Comparison of ENCODE assay signal across 21 mouse cellular contexts in the genomic region with DNA sequence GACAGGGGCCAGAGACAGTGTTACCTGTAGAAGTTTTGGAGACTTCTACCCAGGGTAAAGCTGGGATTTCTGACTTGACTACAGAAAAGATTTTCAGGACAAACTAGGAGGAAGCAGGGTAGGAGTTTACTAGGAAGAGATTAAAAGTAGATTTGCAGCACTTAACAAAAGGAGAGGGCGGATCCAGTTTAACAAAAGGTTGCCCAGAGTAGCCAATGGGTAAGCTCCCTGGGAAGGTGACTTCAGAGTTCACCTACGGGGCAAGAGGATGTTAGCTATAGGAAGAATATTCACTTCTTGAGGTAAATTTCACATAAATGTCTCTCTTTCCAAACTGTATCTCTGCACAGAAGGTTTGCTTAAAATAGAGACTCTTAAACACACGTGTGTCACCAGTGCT.
DNase-seq lines count a peak whose midpoint lies in the region; ATAC-seq and TF ChIP-seq lines count a peak whose summit lies in the region.
"Had no signal": no experiment of that assay in that cellular context is flagged by ENCODE, and none has a peak within 500 bp of the region (broad histone marks: within the 10 kb centered on the region; RNA-seq: fewer than 3 reads in every experiment).

No protein-coding gene starts in this region.

- H3K36me3 ChIP-seq in embryonic facial prominence, embryonic 14.5 days (ENCODE audit: control insufficient read depth, insufficient read depth, low read length) = no peaks in the 10 kb centered on the region
- no peaks in the 10 kb centered on the region for H3K36me3 ChIP-seq in embryonic facial prominence, embryonic 10.5 days (replicated peaks)
- H3K36me3 ChIP-seq in ES-E14 (ENCODE audit: control insufficient read depth, insufficient read depth, low read length, poor library complexity, severe bottlenecking) = no peaks in the 10 kb centered on the region
- no peaks in the 10 kb centered on the region for H3K36me3 ChIP-seq in neural tube, embryonic 15.5 days
- H3K36me3 ChIP-seq: embryonic facial prominence, embryonic 13.5 days; forebrain, embryonic 15.5 days had no signal

- 69% methylated on average over 3 of the region's 3 CpGs for WGBS in embryonic facial prominence, embryonic 14.5 days
- WGBS in embryonic facial prominence, embryonic 10.5 days = 67% methylated on average over 3 of the region's 3 CpGs
- WGBS in neural tube, embryonic 15.5 days = 61% methylated on average over 3 of the region's 3 CpGs

- no peak overlapping the region for H3K4me3 ChIP-seq in embryonic facial prominence, embryonic 14.5 days (ENCODE audit: low read depth, low read length)
- no peak overlapping the region for H3K4me3 ChIP-seq in embryonic facial prominence, embryonic 10.5 days
- H3K4me3 ChIP-seq in ES-E14 (ENCODE audit: insufficient read depth in 1 of 2, low read depth in 1 of 2, low read length in 2 of 2, poor library complexity in 1 of 2, severe bottlenecking in 1 of 2) = no peak overlapping the region
- no peak overlapping the region for H3K4me3 ChIP-seq in neural tube, embryonic 15.5 days (replicated peaks)
- H3K4me3 ChIP-seq: embryonic facial prominence, embryonic 13.5 days; forebrain, embryonic 13.5 days; forebrain, embryonic 15.5 days had no signal

- H3K9me3 ChIP-seq in embryonic facial prominence, embryonic 14.5 days (ENCODE audit: control insufficient read depth, low read length) = no peaks in the 10 kb centered on the region
- H3K9me3 ChIP-seq in embryonic facial prominence, embryonic 10.5 days = peaks cover 4% of the 10 kb centered on the region; the same call in 1 of the 2 replicates
- H3K9me3 ChIP-seq in ES-E14 (ENCODE audit: control insufficient read depth, insufficient read depth, low read depth, low read length) = no peaks in the 10 kb centered on the region
- H3K9me3 ChIP-seq in neural tube, embryonic 15.5 days (replicated peaks) = no peaks in the 10 kb centered on the region
- H3K9me3 ChIP-seq: embryonic facial prominence, embryonic 13.5 days; forebrain, embryonic 15.5 days had no signal

- ATAC-seq in embryonic facial prominence, embryonic 14.5 days (ENCODE audit: low read depth) = peak; percentile 65; the same call in 1 of the 2 replicates
- no peak for ATAC-seq in neural tube, embryonic 15.5 days (ENCODE audit: low FRiP score)
- ATAC-seq: activated CD4-positive, CD25-positive, alpha-beta regulatory T cell, adult 4 months; CD4-positive, CD25-positive, alpha-beta regulatory T cell, adult 4 months; forebrain, embryonic 13.5 days; forebrain, embryonic 15.5 days; forebrain, postnatal 0 days had no signal

- in situ Hi-C loops in ES-E14 (cut with MboI; ENCODE audit: low sequenced_read_pairs in 2 of 2, unreplicated experiment in 2 of 2) = no loop called here

- H3K4me1 ChIP-seq in embryonic facial prominence, embryonic 14.5 days (ENCODE audit: control insufficient read depth, insufficient read depth, low read length) = no peaks in the 10 kb centered on the region
- H3K4me1 ChIP-seq in embryonic facial prominence, embryonic 10.5 days = 0 out of 2 replicates have a peak, but pooled peaks cover 11% of the 10 kb centered on the region
- peaks cover 0 to 17% of the 10 kb centered on the region in 2 experiments; a peak in 2 of 4 replicates for H3K4me1 ChIP-seq in ES-E14 (ENCODE audit: control insufficient read depth in 2 of 2, insufficient read depth in 2 of 2, low read length in 2 of 2, poor library complexity in 1 of 2)
- peaks cover 14% of the 10 kb centered on the region for H3K4me1 ChIP-seq in neural tube, embryonic 15.5 days
- H3K4me1 ChIP-seq: forebrain, embryonic 15.5 days had no signal

- no peak overlapping the region for H3K4me2 ChIP-seq in embryonic facial prominence, embryonic 14.5 days (ENCODE audit: low read depth, low read length)
- H3K4me2 ChIP-seq in neural tube, embryonic 15.5 days = no peak overlapping the region
- H3K4me2 ChIP-seq: embryonic facial prominence, embryonic 13.5 days; forebrain, embryonic 13.5 days; forebrain, embryonic 15.5 days had no signal

- DNase-seq in embryonic facial prominence, embryonic 14.5 days (ENCODE audit: low spot score) = no peak
- DNase-seq in embryonic facial prominence, embryonic 10.5 days (ENCODE audit: low spot score) = no peak
- DNase-seq in ES-E14 (ENCODE audit: low read depth, low spot score) = no peak
- DNase-seq in left cerebral cortex, postnatal 14 days (ENCODE audit: low spot score in 2 of 2) = no peak
- DNase-seq: adrenal gland, adult 8-10 months; adrenal gland, postnatal 14 days; adrenal gland, postnatal 36 days; B cell, adult 2 months; cerebellum, adult 11-12 months; cerebellum, adult 2 months; cerebellum, adult 9-10 months; cerebellum, postnatal 10 days; cerebellum, postnatal 25 days; forebrain, postnatal 0 days had no signal

- intact Hi-C loops in left cerebral cortex, postnatal 14 days (cut with DNase I) = loop anchor here (10.0 kb wide), 1 partner anchor 338 kb away; no protein-coding TSS in a partner anchor

- no peaks in the 10 kb centered on the region for H3K27me3 ChIP-seq in embryonic facial prominence, embryonic 14.5 days (replicated peaks; ENCODE audit: control insufficient read depth, insufficient read depth, low read length)
- no peaks in the 10 kb centered on the region for H3K27me3 ChIP-seq in embryonic facial prominence, embryonic 10.5 days (replicated peaks; ENCODE audit: low read depth, poor library complexity, severe bottlenecking)
- 0 out of 2 replicates have a peak, but pooled peaks cover 2% of the 10 kb centered on the region for H3K27me3 ChIP-seq in neural tube, embryonic 15.5 days (replicated peaks)
- H3K27me3 ChIP-seq: CH12.LX; forebrain, embryonic 13.5 days; forebrain, embryonic 15.5 days had no signal

- no peak overlapping the region for H3K27ac ChIP-seq in embryonic facial prominence, embryonic 14.5 days (replicated peaks; ENCODE audit: low read depth, low read length)
- H3K27ac ChIP-seq in embryonic facial prominence, embryonic 10.5 days (replicated peaks) = no peak overlapping the region
- H3K27ac ChIP-seq in ES-E14 (ENCODE audit: insufficient read depth, low read depth, low read length, poor library complexity, severe bottlenecking) = peak overlapping the region; percentile 42; the same call in 1 of the 2 replicates
- no peak overlapping the region for H3K27ac ChIP-seq in neural tube, embryonic 15.5 days (replicated peaks)
- H3K27ac ChIP-seq: embryonic facial prominence, embryonic 13.5 days; forebrain, embryonic 13.5 days; forebrain, embryonic 15.5 days had no signal

- H3K9ac ChIP-seq in embryonic facial prominence, embryonic 14.5 days (ENCODE audit: low read depth, low read length) = no peak overlapping the region
- no peak overlapping the region; the same call in 1 of the 2 replicates for H3K9ac ChIP-seq in ES-E14 (ENCODE audit: insufficient read depth, low read depth, low read length, poor library complexity, severe bottlenecking)
- H3K9ac ChIP-seq in neural tube, embryonic 15.5 days (replicated peaks) = no peak overlapping the region
- H3K9ac ChIP-seq: embryonic facial prominence, embryonic 13.5 days; forebrain, embryonic 13.5 days; forebrain, embryonic 15.5 days; forebrain, postnatal 0 days had no signal

TF ChIP-seq in ES-E14, 5 proteins besides CTCF, POLR2A, EP300 and RAD21:
- no peak for TF ChIP-seq MAFK (IDR thresholded peaks at IDR 0.05; ENCODE audit: insufficient read depth, low read depth, low read length)
